Mouse (Mus musculus) CD8-positive naive resting alpha-beta T cell, adult 2 months (primary cell): ENCODE data around the gene Dnaaf5.

Experiments
- DNase-seq, 2 experiments: peaks; one replicate each; pipeline ENCODE4 v3.0.0; 2022; ENCODE audit warnings: low read depth in 2 of 2, low spot score in 2 of 2

The Dnaaf5 gene

DNA sequence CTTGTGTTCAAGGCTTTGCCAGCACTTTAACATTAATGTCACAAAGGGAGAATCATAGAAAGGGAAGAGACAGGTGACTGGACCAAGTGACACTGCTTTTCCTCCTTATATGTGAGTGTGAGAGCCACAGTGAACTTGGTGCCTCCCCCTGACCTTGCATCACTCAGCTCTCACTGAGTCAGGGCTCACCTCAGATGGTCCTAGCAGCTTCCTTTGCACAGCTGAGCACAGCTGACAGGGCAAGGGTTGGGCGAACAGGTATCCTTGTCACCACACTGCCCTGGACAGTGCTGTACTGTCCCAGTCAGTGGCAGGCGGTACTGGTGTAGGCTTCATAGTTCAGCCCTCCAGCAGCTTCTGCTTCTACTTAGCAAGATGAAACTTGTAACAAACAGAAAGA is 77.6 kb downstream of the Dnaaf5 start:
- DNase-seq, result no peak

GRCm38 (mm10) chr5:139228318-139228717 is 78.3 kb downstream of the Dnaaf5 start:
- no peak for DNase-seq

DNA sequence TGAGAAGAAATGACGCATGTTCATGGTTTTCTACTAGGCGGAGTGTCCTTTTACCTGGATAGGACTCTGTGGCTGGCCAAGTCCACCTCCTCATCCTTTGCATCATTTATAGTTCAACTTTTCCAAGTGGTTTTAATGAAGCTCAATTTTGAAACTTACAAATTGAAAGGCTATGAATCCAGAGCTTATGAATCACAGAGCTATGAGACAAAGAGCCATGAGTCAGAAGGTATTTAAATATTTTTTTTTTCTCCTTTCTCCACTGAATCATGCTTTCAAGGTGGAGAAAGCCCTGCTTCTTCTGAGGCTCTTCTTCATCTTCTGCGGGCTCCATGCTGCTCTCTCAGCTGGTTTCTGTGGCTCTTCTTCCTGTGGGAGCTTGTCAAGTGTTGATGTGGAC is 79.7 kb downstream of the Dnaaf5 start:
- no peak for DNase-seq

DNA sequence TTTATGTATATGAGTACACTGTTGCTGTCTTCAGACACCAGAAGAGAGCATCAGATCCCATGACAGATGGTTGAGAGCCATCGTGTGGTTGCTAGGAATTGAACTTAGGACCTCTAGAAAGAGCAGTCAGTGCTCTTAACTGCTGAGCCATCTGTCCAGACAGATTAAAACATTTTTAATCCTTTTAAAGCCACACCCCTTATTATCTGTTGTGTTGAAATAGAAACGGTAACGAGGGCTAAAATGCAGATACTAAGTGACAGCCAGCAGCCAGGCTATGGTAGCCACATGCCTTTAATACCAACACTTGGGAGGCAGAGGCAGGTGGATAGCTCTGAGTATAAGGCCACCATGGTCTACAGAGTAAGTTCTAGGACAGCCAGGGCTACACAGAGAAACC is 82.1 kb downstream of the Dnaaf5 start:
- DNase-seq, result no peak

GRCm38 (mm10) chr5:139234423-139234822 is 84.4 kb downstream of the Dnaaf5 start:
- no peak for DNase-seq
